Mouse (Mus musculus) layer of hippocampus, adult 8-10 months (tissue): ENCODE data around the gene Brd9. TPM values are rescaled to one million over a fixed set of nuclear protein-coding genes. Genes with fewer than 3 reads are reported as not detected.
A peak's percentile ranks its signal among the peaks of the same experiment; 100 is the strongest.
"Not testable (repeated sequence)": the region's sequence is repeated elsewhere in the genome, so short reads cannot be mapped to it uniquely, and the experiment has no call there.

Experiments
- DNase-seq, 2 experiments: peaks; one replicate each; pipeline ENCODE4 v3.0.0; 2022; ENCODE audit warnings: low spot score in 2 of 2
- microRNA-seq, 2 experiments: library from miRNA; unstranded; fragments of <30 nt; microRNA quantifications; one replicate each; pipeline ENCODE4 v1.2.0; 2022
- total RNA-seq, 4 experiments: library from RNA; stranded (reverse); gene quantifications; 2 replicates each; pipeline ENCODE4 v1.2.4; 2022

The Brd9 gene
- total RNA-seq, 4 experiments from 2014 or later = 107 to 121 (median 112) TPM

DNA sequence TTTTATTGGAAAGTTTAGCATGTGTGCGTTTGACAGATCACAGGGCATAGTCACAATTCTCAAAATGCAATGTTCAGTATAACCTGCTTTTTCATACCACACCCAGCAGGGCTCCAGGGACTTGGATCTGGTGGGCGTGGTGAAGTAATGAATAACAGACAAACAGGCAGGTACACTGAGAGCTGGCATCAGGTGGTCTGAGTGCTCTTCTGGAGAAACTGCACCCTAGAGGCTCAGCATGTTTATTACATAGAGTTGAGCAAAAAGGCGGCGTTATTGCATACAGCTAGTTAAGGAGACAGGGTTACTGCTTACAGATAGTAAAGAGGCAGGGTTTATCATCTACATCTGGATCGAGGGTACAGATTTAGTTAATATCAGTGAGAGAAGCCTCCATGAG is 52.7 kb downstream of the Brd9 start:
- DNase-seq = no peak

DNA sequence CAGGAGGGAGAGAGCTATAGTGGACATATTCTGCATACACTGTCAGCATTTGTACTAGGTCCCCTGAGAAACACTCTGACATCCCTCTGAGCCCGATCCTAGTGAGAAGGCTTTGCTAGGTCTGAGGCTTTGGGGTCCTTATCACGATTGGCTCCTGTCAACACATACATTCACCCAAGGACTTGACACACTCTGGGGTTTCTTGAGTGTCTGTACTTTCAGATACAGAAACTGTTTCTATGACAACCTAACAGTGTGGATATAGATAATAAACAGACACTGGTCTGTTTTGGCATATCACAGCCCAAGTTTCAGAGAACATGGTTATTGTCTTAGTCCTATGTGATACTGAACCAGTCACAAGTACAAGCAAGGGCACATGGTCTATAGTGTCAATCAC is 53.1 kb downstream of the Brd9 start:
- DNase-seq = no peak

DNA sequence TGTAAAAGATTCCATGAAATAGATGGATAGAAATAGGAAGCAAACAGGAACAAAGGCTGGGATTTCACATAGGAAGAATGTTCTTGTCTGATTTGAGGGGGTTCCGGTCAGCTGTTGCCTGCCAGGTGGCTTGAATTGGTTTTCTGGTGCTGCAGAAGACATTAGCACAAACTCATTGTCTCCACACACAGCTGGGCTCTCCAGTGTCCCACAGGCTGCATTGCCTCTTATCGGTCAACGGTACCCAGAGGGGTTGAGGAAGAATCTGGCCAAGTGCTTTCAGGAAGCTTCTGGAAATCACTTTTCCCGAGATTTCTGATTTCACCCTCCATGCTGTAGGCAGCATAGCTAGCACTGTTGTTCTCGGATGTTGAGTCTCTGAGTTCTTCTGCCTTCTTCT is 53.7 kb downstream of the Brd9 start:
- DNase-seq = no peak

DNA sequence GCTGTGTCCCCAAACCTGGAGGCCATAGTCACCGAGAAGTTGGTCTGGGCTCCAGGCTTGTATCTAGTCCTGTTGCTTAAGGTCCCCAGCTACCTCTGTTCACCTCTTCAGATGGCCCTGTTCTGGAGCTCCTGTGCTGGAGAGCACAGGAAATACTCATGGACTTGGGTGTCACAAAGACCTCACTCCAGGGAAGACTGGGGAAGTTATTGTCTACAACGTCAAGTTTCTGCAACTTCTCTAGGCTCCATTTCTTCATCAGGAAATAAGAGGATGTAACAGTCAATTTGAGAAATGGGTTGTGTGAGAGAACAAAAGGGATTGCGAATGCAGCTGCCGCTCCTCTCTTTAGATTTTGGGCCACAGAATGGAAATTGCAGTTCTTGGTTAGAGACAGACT is 58.8 kb downstream of the Brd9 start:
- DNase-seq = no peak

DNA sequence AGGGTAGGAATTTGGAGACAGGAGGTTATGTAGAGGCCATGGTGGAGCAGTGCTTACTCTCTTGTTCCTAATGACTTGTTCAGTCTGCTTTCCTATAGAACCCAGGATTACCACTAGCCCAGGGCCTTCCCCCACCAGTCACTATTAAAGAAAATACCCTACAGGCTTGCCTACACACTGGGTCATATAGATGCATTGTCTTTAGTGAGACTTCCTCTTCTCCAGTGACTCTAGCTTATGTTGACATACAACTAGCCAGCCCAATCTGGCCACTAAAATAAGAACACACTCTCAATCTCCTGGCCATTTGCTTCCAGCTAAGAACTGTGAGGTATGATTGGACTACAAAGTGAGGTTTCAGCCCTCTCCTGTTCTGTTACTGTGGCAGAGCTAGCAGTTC is 62.9 kb downstream of the Brd9 start:
- DNase-seq = no peak

DNA sequence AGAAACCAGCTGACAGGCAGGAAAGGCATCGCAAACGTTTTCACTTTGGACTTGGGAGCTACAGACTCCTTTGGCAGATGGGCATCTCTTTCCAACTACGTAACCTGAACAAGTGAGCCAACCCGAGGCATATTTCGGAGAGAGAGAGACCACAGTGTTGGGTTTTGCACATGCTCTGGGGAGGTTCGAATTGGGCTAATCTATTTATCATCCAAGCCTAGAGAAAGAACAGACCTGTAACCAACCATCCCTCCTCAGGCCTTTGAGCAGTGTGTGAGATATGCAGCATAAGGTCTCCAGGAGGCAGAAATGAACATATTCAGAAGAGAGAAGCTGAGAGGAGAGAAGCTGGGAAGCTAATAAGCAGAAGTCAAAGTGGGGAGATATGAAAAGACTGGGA is 63.4 kb downstream of the Brd9 start:
- no peak for DNase-seq

DNA sequence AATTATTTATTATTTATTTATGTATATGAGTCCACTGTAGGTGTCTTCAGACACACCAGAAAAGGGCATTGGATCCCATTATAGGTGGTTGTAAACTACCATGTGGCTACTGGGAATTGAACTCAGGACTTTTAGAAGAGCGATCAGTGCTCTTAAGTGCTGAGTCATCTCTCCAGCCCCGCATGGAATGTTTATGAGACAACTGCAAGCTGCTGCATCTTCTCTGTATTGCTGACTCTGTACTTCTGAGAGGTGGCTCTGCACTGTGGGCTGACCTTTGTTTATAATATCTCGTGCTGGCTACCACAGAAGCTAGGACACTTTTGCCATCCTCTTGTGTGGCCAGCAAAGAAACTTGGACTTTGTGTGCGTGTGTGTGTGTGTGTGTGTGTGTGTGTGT is 63.9 kb downstream of the Brd9 start:
- no peak for DNase-seq

DNA sequence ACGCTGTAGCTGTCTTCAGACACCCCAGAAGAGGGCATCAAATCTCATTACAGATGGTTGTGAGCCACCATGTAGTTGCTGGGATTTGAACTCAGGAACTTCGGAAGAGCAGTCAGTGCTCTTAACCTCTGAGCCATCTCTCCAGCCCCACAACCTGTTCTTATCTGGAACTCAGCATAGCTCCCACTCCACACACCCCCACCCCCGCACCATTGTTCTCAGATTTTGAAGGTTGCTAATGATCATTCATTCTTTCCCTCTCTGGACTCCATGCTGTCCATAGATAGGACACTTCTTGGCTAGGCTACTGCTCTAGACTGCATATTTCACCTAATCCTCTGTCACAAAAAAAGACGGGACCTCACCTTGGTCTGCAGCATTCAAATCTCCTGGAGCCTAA is 69.3 kb downstream of the Brd9 start:
- not testable (repeated sequence) for DNase-seq

DNA sequence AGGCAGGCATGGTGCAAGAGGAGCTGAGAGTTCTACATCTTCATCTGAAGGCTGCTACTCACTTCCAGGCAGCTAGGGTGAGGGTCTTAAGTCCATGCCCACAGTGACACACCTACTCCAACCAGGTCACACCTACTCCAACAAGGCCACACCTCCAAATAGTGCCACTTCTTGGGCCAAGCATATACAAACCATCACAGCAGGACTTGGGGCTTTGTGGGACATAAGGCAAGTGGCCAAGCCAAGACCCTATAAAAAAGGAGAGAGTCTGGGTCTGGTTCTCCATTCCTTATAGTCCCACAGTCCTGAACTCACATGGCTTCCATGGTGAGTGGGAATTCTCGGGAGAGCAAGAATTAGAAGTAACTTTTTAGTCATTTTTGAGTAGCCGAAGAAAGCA is 70.6 kb downstream of the Brd9 start:
- DNase-seq = not testable (repeated sequence)

DNA sequence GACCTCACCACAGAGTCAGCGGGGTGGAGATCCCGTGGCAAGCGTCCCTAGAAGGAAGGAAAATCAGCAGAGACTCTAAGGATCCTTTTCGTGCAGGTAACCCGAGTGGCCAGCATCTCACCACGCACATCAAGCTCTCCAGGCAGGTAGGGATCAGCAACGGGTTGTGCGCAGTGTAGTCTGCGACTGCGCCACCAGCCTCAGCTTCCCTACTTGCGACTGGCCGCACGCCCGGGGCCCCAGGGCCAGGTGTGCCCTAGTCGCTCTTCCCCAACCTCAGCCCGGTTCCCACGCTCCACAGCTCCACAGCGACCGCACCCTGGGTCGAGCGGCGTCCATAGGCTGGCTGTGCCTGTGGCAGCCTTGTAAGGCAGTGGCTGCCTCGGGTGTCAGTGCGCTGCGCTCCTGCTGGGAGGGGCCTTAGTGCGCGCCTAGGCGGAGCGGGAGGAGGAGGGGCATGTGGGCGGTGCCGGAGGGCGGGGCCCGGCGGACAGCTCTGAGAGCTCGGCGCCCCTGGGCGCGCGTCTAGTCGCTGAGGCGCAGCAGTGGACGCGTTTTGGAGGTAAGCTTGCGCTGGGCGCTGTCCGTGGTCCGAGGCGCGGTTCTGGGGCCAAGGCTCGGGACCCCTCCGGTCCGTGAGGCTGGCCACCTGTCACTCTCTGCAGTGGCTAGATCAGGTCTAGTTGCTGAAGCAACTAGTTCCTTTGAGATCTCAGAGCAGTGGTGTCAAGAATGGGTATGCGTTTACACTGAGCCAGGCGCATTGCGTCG is 71.5 kb downstream of the Brd9 start, which contains the start of gene Tppp:
Gene Tppp, plus strand, starts transcription at position 460 of the 771 bp plus-strand sequence.
- DNase-seq = peak; percentile 92 to 94

DNA sequence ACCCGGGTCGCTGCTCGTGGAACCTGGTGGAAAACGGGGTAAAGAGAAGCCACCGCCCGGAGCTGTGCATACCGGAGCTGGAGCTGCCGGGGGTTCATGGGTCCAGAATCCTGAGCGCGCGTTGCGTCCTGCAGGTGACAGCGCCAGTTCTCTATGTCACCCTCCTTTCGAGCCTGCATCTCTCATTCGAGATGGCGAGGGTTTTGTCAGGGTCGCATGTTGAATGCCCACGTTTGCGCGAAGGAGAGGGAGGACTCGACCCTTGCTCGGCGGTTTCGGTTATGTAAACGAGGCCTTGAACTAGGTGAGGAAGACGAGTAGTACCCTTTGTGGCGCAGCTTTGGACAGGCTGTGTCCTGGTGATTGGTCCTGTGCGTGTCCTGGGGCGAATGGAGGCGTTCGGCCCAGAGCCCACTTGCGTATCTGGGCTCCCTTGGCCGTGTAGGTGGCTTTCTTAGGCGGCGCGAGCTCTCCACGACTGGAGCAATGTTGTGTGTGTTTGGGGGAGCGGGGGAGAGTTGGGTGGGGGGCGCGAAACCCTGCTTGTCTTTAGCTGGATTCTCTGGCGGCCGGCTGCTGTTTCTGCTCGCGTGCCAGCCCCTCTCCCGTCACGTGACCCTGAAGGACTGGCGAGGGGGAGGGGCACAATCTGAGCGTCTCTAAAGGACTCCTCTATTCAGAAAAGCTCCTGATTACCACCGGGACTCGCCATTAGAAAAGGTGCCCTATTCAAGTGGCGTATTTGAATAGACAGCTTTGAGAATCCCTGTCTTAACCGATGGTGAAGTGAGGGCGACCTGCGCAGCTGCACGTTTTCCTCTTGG is 72.4 kb downstream of the Brd9 start:
- DNase-seq = peak; percentile 78 to 85

Small RNA genes lying within 50 kb of the gene (microRNA-seq; reads per million reads assigned to microRNA genes)
- gene Gm25197 = 0 reads per million in 2 experiments

Other genes starting within 250 kb of the Brd9 start
- gene Slc6a19, start 232.9 kb upstream of the Brd9 start, total RNA-seq = under 1 TPM; 0.14 to 0.45 (median 0.32) TPM
- gene Slc12a7, start 204.7 kb upstream of the Brd9 start, total RNA-seq = 1 to 10 TPM; 4.3 to 7.4 (median 6.5) TPM
- 10 to 100 TPM in 1 of 4 experiments, 1 to 10 TPM in 3; 6.1 to 12.0 (median 7.5) TPM for gene Nkd2, start 90.2 kb upstream of the Brd9 start, total RNA-seq
- 1 to 10 TPM in 1 of 4 experiments, under 1 TPM in 3; 0.34 to 2.2 (median 0.65) TPM for gene Trip13, start within 50 bp of the Brd9 start, total RNA-seq
- gene Zdhhc11, start 26.0 kb downstream of the Brd9 start, total RNA-seq = not detected
- gene Tppp, start 71.6 kb downstream of the Brd9 start, total RNA-seq = 100 to 1,000 TPM; 243 to 278 (median 268) TPM
- 1 to 10 TPM; 1.0 to 2.4 (median 1.1) TPM for gene Cep72, start 124.5 kb downstream of the Brd9 start, total RNA-seq
- 1 to 10 TPM; 1.4 to 2.4 (median 1.8) TPM for gene Slc9a3, start 183.6 kb downstream of the Brd9 start, total RNA-seq